Mouse (Mus musculus) right cerebral cortex, postnatal 4 days (tissue): ENCODE measurements around the gene Chsy1.

Experiments used
- DNase-seq: peaks from one replicate; pipeline ENCODE4 v3.0.0-alpha.2; 2022

The Chsy1 gene

DNA sequence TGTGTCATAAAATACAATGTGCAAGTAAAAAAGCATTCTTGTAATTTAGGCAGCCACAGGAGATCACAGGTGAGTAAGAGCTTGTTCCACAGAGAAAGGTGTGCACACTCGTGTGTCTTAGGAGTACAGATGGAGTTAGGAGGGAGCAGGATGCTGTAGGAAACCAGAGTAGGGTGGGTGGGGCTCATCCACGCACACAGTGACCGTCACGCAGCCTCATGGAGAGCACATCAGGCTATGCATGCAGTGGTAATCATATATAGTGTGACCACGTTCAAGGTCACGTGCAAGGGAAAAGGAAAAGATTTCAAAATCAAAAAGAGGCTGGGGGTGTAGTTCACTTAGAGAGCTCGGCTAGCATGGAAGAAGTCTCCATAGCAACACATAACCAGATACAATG lies 33.2 kb downstream of the Chsy1 start:
- no peak for DNase-seq

GRCm38 (mm10) chr7:66144543-66144942 lies 35.2 kb downstream of the Chsy1 start:
- no peak for DNase-seq

GRCm38 (mm10) chr7:66147156-66147555 lies 37.8 kb downstream of the Chsy1 start:
- DNase-seq, result no peak

- no peak for DNase-seq
Measured at GRCm38 (mm10) chr7:66147816-66148215, 38.5 kb downstream of the Chsy1 start.

- DNase-seq, result no peak
Measured at GRCm38 (mm10) chr7:66149506-66149905, 40.2 kb downstream of the Chsy1 start.

GRCm38 (mm10) chr7:66150411-66150810 lies 41.1 kb downstream of the Chsy1 start:
- no peak for DNase-seq

DNA sequence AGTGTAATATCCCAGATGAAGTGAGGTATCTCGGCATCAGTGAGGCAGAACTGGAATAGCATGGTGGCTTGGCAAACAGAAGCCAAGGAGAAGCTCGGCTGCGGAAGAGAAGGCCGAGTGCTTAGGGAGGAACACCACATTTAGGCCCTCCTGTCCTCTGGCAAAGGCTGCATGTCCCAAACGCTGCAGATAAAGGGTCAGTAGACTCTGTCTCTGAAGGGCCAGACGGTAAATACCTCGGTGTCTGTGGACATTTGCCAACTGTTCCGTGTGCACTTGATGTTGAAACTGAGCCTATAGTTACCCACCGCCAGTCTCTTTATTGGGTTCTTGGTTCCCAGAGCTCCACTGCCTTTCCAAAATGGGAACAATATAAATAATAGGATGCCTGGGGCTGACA lies 48.1 kb downstream of the Chsy1 start:
- DNase-seq, result no peak

- no peak for DNase-seq
Measured at GRCm38 (mm10) chr7:66157861-66158415, 48.6 kb downstream of the Chsy1 start.

DNA sequence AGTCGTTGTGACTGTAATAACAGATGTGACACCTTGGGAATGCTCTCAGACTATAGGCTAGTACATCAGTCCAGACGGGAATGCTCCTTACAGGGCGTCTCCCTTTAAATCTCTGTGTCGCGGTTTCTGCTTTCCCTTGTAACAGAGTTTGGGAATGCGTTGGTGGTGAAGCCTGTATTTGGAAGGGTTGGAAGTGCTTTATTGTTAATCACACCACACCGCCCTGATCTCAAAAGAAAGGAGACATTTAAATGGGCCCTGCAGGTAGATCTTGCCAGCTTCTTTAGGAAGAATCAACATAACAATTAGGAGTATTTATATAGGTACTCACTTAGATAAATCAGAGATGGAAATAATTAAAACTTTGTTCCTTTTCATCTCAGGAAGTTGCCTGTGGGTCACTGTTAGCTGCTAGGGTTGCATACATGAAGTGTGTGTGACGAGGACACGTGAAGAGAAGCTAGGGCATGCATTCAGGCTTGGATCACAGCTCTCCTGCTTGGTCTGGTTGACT lies 49.4 kb downstream of the Chsy1 start:
- DNase-seq, result no peak

DNA sequence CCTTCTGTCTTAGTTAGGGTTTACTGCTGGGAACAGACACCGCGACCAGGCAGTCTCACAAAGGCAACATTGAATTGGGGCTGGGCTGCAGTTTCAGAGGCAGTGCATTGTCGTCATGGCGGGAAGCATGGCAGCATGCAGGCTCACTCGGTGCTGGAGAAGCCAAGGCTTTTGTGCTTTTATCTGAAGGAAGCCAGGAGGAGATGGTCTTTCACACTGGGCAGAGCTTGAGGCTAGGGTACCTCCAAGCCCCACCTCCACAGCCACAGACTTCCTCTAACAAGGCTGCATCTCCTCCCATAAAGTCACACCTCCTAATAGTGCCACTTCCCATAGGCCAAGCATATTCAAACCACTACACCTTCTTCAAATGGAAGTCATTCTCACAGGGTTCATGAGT lies 50.6 kb downstream of the Chsy1 start:
- no peak for DNase-seq

DNA sequence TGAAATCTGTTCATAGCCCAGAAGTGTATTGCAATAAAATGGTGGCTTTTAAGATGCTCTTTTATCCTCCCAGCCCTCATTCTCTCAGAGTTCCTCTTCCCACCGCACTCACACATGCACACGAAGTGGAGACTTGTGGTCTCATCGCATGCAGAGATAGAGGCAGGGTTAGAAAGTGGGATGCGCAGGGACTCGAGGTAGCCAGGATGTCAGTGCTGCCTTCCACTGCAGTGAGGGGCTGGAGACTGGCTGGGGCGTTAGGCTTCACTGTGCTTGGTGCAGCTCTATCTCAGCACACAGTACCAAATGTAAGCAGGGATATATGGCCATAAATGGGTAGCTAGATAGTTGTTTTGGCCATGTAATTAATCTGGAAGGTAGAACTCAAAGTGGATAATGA lies 52.5 kb downstream of the Chsy1 start:
- no peak for DNase-seq

- DNase-seq, result no peak
Measured at GRCm38 (mm10) chr7:66162489-66162888, 53.2 kb downstream of the Chsy1 start.

DNA sequence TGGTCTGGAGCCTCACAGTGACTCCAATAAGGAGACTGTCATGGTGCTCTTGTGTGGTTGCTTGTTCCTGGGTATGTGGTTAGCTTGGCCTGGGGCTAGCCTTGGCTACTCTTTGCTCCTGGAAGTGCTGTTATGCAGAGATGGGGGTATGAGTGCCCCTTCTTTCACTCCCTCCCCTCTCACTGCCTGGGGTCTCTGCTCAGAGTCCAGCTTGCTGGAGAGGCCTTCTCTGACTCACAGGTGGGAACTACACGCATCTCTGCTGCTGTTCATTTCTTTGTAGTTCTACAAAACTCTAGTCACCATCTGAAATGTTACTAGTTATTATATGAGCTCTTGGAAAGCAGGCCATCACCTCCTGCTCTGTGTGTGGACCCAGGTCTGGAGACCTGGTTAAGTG lies 53.7 kb downstream of the Chsy1 start:
- no peak for DNase-seq

DNA sequence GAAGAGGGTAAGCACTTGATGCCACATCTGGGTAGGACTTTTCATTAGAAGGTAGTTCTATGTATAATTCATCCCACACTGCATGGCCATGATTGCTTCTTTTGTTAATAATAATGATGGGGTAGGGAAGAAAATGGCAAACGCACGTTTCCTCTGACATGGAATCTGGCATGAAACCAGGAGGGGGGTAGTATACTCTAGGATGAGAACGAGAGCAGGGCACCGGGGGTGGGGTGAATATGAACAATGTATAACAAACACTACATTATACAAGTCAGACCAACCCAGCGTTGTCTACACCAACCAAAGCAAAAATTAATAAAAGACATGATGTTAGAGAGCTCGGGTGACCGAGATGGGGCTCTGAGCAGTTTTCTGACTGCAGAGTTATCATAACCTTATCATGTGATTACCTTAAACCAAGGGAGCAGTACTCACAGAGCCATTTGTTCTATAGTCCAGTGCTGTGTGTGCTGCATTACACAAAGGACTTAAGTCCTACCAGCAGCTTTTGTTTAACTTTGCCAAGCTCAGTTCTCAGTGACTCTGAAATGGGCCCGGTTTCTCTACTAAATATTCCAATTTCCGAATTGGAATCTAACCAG lies 55.2 kb downstream of the Chsy1 start:
- DNase-seq, result no peak

GRCm38 (mm10) chr7:66165036-66165798 lies 55.9 kb downstream of the Chsy1 start:
- no peak for DNase-seq

GRCm38 (mm10) chr7:66168877-66169276 lies 59.6 kb downstream of the Chsy1 start:
- DNase-seq, result no peak

DNA sequence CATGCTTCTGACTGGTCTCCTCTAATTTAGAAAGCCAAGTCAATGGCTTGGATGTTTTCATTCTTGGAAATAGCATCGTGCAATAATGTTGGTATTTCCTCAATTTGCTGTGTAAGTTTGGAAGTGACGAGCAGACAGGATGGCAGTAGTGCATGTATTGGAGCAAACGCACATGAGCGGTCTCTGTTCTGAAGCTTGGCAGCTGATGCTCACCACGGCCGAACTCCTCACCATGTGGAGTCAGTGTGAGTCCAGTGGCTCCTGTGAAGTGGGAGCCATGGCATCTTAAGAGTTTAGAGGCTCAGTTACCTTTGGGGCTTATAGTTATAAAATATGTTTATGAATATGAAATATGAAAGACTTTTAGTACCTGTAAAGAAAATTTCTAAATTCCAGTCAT lies 60.2 kb downstream of the Chsy1 start:
- DNase-seq, result no peak

- no peak for DNase-seq
Measured at GRCm38 (mm10) chr7:66170802-66171505, 61.6 kb downstream of the Chsy1 start.

DNA sequence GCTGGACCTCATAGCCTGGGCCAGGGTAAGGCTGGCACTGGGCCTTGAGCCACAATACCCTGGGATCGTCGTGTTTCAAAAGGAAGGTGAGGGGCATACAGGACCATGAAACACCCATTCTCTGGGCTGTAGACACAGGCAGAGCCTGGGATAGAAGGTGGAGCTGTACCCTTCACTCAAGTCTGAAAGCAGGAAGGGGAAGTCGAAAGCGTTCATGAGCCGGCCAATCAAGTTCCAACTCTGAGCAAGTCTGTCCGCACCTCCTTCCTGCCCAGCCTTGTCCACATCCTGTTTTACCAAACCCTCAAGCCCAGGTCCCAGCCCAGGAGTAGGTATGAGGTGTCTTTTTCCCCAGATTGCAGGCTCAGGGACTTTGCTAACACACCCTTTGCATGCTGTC lies 66.4 kb downstream of the Chsy1 start:
- no peak for DNase-seq

- DNase-seq, result no peak
Measured at GRCm38 (mm10) chr7:66176256-66176655, 66.9 kb downstream of the Chsy1 start.

GRCm38 (mm10) chr7:66176929-66177328 lies 67.6 kb downstream of the Chsy1 start:
- DNase-seq, result no peak

GRCm38 (mm10) chr7:66178101-66178500 lies 68.8 kb downstream of the Chsy1 start:
- no peak for DNase-seq

DNA sequence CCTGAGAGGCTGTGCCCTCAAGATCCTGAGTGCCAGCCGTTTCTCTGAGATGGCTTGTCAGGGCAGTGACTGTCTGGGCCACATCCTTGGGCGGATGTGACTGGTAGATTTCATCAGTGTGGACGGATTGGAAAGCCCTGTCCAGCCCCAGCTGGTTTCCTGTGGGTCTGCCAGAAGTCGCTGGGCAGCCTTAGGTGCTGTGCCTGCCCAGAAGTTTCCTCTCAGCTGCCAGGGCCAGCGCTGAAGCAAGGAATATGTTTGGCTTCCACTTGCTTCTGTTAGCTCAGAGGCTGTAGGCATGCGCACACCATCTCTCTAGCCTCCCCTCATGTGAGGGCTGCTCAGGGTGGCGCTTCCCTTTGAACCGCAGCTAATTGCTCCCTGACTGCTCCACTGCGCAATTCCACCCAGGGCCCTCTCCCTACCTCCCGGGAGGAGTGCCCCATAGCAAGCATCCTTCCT lies 69.8 kb downstream of the Chsy1 start:
- DNase-seq, result peak; percentile 20

DNA sequence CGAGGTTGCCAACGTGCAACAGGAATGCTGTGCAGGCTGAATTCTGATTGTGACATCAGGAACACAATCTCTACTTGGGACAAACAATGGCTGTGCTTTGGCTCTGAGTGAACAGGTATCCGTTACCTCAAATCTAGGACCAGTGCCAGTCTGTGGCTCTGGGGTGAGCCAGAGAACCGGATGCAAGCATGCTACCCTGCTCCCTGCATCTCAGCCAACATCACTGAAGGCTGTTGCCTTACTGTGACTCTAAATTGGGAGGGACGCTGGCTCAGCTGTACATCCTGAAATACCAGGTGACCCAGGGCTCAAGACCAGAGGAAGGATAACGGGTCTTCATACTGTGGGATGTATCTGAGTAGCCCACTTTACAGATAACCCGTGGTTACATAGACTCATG lies 70.4 kb downstream of the Chsy1 start:
- no peak for DNase-seq
